Mouse (Mus musculus) adrenal gland, adult 8-10 months (tissue): ENCODE measurements around the gene Lman1l. TPM values are rescaled to one million over a fixed set of nuclear protein-coding genes. Genes with fewer than 3 reads are reported as not detected.

Source experiments
- DNase-seq: peaks from one replicate; pipeline ENCODE4 v3.0.0; 2022
- total RNA-seq, 4 experiments: library from RNA; stranded (reverse); gene quantifications; 2 replicates each; pipeline ENCODE4 v1.2.4; 2022

Lman1l gene
- total RNA-seq, 4 experiments from 2014 or later, result not detected

DNA sequence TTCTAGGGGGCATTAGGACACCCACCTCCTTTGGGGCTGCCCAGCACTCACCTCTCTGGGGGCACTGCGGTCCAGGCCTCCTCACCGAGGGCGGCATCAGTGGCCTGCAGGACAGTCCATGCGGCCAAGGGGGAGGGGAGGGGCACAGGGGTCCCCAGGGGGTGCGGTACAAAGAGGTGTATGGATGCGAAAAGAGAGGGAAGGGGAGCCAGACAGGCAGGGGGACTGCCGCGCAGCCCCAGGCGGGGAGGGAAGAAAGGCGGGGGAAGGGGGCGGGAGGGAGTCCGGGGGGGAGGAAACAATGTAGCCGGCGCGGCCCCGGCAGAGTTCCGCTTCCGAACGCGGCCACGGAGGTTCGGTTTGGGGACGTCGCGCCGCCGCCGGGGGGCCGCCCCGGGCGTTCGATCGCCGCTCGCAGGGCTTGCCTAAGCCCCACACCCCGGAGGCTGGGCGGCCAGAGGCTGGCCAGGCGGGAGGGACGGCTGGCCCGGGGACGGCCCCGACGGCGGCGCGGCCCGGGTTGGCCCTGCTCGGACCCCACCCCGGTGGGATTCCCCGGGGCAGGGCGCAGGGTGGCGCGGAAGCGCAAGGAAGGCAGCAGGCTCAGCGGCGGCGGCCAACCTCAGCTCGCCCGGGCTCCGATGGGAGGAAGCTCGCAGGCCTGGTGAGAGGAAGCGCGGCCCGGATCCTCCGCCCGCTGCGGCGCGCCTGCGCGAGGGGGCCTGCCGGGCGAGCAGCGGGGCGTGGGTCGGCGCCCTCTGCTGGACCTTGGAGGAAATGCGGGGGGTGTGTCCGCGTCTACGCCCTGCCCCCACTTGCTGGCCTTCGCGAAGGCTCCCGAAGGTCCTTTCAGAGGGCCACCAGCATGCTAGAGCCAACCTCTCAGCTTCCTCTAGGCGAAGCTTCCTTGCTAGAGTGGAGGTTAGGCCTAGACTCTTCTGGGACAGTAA lies 24.6 kb upstream of the Lman1l start:
- peak; percentile 91 for DNase-seq

DNA sequence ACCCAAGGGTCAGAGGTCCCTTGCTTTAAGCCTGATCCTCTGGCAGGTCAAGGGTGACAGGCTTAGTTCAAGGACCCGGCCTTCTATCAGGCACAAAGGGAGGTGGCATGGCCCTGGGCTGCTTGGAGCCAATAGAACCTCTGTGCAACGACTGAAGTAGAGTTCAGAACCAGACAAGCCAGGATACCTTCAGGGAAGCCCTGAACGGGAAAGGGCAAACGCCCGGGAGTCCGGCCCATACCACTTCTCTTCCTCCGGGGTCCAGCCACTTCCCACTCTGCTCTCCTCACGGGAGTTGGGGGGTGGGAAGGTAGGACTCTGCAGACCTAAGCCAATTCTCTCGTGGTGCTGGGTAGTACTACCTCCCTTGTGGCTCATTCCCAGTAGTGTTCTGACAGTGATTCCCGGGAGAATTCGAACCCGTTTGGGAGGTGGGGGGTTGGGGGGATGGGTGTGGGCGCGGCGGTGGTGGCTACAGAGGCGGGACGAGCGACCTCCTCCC lies 23.9 kb upstream of the Lman1l start:
- DNase-seq, result peak; percentile 47

DNA sequence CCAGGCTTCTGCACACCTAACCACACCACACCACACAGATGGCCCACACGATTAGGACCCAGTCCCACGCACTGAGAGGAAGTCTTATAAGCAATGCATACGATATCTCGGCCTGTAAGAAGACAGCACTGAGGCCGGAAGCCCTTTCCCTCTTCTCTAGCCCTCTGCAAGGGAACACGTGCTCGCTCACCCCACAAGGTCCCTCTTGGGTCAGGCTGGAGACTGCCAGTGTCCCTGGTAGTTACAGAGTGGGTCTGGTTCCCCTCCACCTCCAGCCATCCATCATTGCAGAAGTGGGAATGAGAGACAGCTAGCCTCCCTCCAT lies 23.2 kb upstream of the Lman1l start:
- no peak for DNase-seq

DNA sequence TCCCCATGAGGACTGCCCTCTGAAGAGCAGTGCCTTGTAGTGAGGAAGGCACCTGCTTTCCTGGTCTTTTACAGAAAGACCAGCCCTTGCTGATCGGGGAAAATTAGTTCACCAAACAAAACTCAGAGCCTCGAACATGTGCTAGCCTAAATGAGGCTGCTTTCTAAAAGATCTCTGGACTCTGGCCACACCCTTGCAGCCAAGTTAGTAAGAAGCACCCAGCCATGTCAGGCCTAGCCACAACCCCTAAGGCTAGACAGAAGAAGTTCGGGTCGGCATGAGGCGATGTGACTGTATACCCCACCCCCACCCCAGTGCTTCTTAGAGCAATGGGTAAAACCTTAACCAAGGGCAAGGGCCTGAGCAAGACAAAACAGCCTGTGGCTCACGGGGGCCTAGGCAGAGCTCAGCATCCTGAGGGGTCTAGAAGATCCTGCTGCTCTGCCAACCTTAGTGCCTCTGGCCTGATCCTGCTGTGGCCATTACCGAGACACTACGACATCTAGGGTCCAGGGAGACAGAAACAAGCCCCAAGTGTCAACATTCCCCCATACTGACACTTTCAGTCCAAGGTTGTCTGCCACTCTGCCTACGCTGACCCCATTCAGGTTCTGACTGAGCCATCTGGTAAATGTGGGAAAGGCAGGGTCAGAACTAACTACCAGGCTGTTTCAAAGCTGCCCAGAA lies 22.7 kb upstream of the Lman1l start:
- DNase-seq, result no peak

DNA sequence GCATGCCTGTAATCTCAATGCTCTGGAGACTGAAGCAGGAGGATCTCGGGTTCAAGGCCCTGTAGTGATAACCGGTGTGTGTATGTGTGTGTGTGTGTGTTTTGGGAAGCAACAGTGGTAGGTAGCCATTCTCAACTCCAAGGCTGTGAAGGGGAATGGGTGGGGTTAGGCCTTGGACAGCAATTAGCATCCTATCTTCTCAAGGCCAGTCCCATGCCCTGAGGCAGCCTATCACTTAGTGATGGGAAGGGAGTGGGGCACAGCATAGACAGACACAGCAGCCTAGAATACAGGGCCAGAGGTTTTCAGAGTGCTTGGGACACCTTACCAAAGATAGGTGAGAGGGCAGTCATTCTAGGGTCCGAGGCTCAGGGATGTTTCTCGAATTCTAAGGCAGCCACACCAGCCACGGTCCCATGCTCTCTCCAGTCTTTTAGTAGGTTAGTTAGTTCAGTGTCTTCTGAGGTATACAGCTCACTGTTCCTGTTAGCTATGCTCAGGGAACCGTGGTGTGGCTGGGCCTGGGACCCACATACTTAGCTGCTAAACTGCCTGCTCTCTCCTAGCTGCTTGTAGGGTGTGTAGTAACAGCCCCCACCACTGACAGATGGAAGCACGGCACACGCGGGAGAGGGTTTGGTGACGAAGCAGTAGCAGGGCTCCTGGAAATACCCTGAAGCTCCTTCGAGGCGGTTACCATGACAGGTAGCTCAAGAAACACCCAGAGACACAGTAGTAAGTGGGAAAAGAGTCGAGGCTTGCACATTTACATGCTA lies 21.4 kb upstream of the Lman1l start:
- no peak for DNase-seq

DNA sequence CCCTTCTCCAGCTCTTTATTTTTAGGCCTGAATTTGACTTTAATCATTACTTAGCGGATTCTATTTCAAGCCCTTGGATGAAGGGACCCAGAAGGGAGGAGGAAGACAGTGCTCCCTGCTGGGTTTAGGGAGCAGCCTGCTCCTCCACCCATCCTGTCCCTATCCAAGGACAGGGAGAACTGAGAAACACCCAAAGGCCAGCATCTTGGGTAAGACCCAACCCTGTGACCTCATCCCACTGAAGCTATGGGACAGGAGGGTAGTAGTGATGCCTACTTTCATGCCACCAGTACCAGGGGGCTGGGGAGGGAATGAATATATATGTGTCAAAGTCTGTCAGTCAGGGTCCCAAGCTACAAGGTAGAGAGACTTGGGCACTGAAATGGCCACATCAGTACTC lies 20.4 kb upstream of the Lman1l start:
- no peak for DNase-seq

DNA sequence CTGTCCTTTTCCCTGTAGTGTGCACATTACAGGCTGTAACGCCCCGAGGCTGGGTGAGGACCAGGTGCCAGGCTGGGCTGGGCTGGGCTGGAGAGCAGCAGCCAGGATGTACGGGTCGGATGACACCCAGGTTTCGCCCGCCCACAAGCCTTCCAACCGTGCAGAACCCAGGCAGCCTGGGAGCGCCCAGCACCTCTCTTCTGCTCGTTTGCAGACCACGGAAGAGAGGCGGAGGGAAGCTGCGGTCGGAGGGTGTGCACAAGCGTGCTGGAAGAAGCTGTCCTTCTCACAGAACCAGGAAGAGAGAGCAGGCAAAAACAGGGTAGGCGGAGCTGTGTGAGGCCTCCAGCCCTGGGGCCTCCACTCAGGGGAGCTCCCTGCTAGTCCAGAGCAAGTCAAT lies 19.8 kb upstream of the Lman1l start:
- peak; percentile 47 for DNase-seq

DNA sequence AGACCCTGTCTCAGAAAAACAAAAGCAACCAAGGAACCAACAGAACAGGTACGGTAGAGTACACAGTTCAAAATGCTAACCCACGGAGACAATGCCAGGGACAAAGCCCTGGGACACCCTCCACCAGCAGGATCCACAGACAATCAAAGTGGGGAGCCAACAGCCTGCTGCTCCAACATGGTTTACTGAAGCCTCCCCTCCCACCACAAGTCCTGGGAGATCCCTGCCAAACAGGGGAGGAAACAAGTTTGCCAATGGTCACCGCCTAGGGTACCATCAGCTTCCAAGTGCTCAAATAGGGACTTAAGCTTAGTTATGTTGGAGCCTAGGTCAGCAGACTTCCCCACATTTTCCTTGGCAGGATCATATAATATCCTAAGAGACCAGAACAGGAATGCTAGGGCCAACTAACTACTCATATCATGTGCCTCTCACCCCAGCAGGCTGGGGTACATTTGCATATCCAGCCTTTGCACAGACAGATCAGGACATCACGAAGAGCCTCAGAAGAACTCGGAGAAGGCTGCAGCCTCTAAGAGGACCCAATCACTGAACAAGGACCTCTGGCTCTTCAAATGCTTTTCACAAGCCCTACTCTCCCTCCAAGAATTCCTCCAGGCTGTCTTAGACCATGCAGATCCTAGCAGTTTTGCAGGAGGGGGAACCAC lies 19.2 kb upstream of the Lman1l start:
- DNase-seq, result no peak

DNA sequence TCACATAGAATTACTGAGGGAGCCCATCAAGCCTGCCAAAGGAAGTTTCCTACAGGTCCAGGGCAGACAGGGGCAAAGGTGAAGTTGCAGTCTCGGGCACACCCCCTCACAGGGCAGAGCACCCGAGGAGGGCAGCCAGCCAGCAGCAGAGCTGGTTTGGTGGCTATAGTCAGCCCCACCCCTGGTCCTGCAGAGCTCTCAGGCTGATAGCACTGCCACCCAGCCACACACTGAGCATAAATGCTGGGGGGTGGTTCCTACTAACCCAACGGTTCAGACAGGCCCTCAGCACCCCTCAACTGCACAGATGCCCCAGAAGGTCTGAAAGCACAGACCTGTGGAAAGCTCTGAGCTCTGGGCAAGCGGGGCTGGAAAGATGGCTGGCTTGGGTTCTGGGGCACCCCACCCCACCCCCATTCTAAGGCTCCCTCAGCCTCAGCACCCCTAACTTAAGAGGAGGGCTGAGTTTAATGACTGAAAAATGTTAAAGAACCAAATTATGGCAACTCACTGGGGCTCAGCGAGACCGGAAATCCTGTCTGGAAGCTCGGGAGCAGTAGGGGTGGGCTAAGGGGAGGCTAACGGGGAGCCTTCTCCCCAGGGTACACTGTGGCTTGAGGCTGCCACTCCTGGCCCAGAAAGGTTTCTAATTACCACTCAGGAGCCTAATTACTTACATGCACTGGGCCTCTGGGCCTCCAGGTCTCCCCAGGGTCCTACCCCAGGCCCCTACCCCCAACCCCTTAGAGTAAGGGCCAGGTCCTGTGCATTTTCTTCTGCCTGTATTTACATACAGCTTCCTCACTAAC lies 18.3 kb upstream of the Lman1l start:
- no peak for DNase-seq

DNA sequence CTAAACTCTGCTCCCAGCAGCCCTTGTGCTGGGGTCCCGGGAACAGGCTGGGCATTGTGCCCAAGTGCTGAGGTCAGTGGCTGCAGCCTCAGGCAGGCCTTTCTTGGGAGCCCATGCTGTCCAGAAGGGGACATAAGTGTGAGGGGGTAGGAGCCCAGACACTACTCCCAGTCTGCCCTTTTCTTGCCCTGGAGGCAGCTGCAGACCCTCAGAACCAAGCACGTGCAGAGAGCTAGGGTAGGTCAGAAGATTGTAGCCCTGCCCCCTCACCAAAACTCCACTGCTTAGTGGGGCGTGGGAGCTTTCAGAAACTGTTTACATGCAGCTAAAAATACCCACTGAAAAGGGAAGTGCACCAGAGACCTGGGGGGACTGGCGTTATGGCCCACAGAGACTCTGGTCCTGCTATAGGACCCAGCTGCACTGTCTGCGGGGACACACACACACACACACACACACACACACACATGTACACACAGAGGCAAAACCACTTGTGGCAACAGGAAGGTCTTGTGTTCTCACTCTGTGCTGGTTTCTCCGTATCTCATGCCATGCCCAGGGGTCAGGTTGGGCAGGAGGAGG lies 17.3 kb upstream of the Lman1l start:
- no peak for DNase-seq

DNA sequence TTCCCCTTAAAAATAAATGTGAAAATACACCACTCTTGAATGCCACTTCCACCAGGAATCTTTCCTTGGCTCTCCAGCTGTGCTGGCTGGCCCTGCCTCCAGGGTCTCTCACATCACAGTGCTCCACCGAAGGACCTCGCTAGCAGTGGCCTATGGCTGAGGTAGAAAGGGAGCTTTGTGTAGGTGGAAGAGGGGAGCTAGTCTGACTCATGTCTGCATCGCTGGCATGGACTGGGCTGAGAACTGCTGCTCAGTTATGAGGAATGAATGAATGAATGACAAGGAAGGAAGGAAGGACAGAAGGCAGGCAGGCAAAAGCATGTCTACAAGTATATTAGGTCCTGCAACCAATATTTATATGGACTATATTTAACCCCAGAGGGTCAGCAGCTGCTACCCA lies 16.7 kb upstream of the Lman1l start:
- DNase-seq, result no peak

DNA sequence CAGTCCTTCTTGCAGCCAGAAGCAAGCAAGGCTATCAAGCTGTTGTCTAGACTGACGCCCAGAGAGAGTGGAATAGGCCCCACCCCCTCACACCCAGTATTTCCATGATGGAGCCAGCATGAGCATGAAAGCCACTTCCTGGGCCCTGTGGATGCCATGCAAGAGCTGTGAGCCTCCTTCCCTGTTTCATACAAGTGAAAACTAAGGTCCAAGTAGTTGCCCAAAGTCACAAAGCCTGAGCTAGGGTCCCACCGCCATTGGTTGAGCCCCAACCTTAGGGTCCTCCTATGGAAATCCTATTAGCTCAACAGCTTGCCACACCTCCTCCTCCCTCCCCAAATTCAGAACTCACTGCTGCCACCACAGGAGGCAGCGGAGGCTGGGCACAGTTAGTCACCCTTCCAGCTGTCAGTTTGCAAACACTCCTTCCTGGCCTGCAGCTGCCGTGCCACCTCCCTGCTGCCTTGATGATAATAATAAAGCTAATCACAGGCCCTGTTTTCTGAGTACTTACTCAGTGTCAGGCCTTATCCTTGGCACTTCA lies 13.0 kb upstream of the Lman1l start:
- DNase-seq, result no peak

DNA sequence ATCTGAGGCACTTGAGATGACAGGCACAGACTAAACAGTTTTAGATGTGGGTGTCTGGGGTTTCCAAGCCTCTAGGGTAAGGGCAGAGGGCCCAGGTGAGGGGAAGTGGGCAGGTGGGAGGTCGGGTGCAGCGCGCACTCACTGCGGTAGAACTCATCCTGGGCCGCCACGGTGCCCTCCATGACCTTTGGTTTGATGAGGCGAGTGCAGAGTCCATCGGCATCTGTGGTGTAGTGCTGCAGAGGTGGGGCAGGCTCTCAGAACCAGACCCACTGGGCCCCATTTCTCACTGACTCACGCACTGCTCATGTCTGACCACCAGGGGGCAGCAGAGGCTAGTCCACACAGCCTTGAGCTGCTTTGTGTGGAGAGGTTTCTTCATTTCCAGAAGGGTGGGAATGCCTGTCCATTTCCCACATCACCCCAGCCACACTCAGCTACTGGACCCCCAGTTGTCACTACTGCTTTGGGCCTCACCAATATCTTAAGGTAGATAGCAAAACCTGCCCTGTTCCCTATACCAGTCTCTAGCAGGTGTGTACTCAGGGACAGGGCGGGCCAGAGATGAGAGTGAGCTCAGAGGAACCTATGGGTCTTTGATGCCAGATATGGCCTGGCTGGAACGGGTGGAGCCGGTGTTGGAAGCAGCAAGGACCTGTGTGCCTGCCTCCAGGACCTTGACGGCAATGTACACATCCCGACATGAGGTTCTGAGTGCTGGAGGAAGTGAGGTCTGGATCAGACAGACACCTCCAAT lies 8.7 kb upstream of the Lman1l start:
- no peak for DNase-seq

DNA sequence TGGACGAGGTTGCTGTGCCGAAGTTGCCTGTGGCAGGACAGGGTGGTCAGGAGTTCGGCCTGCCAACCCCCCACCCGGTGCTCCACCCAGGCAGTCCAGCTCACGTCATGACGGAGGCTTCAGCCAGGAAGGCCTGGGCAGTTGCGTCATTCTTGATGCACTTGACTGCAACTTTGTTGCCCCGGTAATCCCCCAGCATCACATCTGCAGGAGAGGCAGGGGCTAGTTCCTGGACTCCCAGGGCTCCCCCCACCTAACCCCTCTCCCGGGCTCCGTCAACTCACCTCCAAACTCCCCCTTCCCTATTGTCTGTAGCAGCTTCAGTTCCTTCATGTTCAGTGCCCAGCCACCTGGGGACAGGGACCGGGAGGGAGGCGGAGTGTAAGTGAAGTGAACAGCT lies 8.1 kb upstream of the Lman1l start:
- no peak for DNase-seq

DNA sequence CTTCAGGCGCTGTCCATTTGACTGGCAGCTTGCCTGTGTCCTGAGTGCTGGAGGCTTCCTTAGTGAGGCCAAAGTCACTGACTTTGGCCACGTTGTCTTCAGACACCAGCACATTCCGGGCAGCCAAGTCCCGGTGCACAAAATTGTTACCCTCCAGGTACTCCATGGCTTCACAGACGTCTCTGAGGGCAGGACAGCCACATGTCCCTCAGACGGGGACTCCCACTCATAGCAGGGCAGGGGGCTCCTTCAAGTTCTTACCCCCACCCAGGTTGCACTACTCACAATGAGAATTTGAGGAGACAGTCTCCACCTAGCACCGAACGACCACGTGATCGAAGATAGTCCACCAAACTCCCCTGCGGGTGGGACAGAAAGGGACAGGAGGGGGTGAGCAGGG lies 7.3 kb upstream of the Lman1l start:
- DNase-seq, result no peak

DNA sequence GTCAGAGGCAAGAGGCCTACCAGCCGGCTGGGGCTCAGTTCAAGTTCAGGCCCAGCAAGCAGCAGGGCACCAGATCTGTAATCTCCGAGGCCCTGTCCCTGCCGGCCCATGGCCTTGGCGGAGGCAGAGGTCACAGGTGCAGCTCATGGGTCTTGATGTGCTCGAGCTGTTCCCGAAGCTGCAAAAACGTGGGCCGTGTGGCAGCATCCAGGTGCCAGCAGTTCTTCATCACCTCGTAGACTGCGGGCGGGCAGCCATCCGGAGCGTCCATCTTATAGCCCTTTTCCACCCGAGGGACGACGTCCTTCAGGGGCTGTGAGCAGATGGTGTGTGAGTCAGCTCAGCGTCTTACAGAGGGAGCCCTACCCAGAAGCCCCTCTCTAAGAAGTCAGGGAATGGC lies 6.6 kb upstream of the Lman1l start:
- DNase-seq, result no peak

DNA sequence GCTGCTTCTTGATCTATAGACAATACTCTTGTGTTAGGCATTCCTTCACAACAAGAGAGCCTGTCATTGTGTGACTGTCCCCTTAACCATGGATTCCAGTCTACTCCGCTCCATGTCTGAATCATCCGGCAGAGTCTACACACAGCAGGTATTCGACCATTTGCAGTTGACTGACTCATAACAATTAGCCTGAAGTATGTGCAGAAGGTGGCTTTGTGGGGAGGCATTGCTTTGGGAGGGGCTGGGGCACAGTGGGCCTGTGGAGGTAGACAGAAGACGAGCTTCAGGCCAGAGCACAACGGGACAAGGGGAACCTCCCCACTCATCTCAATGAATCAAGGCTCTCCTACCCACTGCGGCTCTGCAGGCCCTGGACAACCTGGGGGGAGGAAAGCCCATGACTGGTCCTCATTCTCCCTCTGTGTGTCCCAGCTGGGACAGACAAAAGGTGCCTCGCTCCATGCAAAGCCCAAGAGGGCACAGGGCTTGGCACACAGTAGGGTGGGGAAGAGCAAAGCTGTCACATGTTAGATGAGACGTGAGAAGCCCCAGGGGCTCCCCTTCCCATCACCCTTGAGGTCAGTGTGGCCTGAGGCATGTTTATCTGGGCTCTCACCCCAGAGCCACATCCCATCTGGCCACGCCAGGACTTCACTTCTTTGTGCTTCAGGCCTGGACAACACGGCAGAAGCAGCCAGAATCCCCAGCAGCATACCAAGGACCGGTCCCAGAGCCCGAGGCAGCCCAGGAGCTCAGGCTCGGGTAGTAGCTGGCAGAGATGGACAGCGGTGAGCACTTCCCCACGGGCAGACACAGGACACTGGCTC lies 5.3 kb upstream of the Lman1l start:
- no peak for DNase-seq

DNA sequence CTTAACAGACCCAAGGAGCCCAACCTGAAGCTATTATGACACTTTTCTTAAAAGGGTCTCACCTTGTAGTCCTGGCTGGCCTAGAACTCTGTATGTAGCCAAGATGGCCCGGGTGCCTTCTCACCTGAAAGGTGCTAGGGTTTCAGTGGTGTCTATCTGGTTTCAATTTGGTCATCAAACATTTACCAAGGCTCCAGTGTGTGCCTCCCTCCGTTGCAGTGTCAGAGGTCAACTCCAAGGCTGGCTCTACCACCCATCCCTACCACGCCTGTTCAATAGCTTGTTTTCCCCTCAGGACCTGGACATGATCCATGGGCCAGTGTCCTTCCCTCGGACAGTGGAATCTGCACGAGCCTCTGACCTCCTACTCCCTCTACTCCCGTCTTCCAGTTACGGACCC lies 3.7 kb upstream of the Lman1l start:
- DNase-seq, result no peak

DNA sequence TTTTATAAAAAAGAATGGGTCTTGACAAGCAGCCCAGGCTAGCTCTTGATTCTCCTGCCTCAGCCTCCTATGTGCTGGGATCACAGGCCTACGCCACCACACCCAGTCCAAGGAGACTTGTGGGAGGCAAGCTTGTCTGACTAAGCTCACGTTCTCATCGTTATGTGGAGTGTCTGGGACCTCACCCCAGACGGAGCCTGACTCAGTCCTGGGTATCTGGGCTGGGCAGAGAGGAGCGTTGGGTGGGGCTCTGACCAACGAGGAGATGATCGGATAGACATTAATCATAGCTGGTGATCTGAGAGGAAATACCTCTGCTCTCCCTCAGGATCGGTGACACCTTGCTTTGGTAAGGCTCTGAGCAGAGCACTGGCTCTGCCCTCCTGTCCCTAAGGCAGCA lies 1.7 kb downstream of the Lman1l start:
- DNase-seq, result no peak
